Mouse (Mus musculus): ENCODE measurements around the gene Slc7a7. TPM values are rescaled to one million over a fixed set of nuclear protein-coding genes. Genes with fewer than 3 reads are reported as not detected.

Slc7a7 gene
- polyA plus RNA-seq, 1 experiment from 2014 or later = 5.3 TPM

DNA sequence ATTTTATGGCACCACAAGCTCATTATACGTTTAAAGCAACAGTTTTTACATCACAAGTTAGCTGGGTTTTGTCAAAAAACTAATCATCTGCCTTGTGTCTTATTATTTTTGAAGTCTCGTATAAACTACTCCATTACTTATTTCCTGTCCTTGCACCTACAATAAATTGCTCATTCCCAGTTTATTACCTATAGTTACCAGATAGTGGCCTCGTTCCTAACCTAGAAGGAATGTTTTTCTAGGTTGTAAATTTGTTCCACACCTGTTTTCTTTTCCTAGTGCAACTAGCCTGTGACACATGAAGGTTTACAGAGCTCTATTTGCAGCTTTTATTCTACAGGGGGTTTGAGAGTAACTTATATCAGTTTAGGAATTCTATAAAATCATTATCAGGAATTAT, 15.9 kb downstream of the Slc7a7 start:
- H3K4me1 ChIP-seq (replicated peaks) = no peaks in the 10 kb centered on the region
- no peaks in the 10 kb centered on the region for H3K27me3 ChIP-seq
- WGBS = 85% methylated on average over 3 of the region's 3 CpGs
- no peak overlapping the region for H3K9ac ChIP-seq (replicated peaks)
- no peak for ATAC-seq
- H3K4me3 ChIP-seq (replicated peaks) = no peak overlapping the region
- H3K4me2 ChIP-seq (replicated peaks) = no peak overlapping the region
- no peak overlapping the region for H3K27ac ChIP-seq
- no peaks in the 10 kb centered on the region for H3K36me3 ChIP-seq
- H3K9me3 ChIP-seq = no peaks in the 10 kb centered on the region

DNA sequence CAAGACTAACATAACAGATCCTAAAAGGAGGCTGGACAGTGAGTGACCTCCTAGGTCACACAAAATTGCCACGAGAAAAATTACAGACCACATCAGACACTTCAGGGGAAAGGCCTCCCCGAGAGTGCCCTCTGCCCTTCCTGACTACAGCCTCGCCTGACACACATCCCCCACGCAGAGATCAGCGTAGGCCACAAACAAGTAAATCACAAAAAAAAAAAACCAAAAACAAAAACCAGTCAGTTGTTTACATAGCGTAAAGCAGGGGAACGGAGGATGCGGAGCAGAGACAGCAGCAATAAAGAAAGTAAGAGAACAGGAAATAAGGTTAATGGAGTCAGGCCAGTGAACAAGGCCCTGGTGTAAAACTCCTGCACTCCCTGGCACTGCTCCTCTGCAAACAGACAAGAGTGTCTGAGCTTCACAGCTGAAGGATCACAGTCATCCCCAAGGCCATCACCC, 18.6 kb downstream of the Slc7a7 start:
- Histone ChIP-seq H3K4me2 (replicated peaks) (no peak overlapping the region), H3K27me3 (no peaks in the 10 kb centered on the region), H3K4me1 (replicated peaks) (no peaks in the 10 kb centered on the region), H3K4me3 (replicated peaks) (no peak overlapping the region), H3K27ac (no peak overlapping the region), H3K9ac (replicated peaks) (no peak overlapping the region), H3K9me3 (no peaks in the 10 kb centered on the region), H3K36me3 (no peaks in the 10 kb centered on the region)
- no peak for ATAC-seq
- WGBS = 64% methylated on average over 8 of the region's 8 CpGs

DNA sequence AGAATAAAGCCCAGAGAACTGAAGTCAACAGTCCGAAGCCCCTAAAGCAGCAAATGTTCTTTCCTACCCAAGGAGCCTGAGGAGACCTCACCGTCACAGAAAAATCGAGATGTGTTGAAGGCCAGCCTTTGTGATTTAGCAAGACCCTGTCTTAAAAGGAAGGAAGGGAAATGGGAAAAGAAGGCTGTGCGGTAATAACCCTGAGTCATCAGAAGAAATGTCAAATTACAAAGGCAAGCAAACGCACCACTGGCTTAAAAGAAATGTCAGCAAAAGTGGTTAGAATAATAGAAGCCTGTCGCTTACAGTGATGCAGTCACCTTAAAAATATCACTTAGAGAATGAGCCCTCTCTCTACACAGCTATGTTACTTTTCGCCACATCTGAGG, 19.1 kb downstream of the Slc7a7 start:
- H3K27me3 ChIP-seq = no peaks in the 10 kb centered on the region
- no peak overlapping the region for H3K9ac ChIP-seq (replicated peaks)
- WGBS = 82% methylated on average over 7 of the region's 7 CpGs
- no peak for ATAC-seq
- H3K36me3 ChIP-seq = no peaks in the 10 kb centered on the region
- no peak overlapping the region for H3K4me2 ChIP-seq (replicated peaks)
- no peak overlapping the region for H3K4me3 ChIP-seq (replicated peaks)
- no peaks in the 10 kb centered on the region for H3K4me1 ChIP-seq (replicated peaks)
- no peak overlapping the region for H3K27ac ChIP-seq
- no peaks in the 10 kb centered on the region for H3K9me3 ChIP-seq

DNA sequence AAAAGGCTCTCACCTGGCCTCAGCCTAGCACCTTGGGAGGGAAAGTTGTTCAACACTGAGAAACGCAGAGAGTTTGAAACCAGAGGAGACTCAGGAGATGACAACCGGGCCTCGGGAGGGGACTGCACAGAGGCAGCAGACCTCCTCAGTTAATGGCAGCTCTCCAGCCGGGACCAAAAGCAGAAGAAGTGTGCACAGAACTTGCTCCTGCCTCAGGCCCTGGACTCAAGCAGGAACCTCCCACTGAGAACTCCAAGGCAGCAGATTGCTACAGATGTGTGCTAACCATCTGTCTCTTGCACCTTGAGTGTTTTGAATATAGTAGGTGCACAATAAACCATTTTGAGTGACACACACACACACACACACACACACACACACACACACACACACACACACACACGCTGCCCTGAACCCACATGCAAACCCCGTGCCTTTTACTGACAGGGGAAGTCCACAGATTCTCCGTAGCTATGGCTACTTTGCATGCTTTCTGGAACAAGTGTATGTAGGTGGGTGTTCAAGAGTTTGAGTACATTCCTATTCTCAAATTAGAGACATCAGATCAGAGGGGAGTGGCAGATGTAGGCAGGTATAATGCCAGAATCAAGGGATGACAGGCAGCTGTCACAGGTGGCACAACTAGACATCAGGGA, 19.6 kb downstream of the Slc7a7 start:
- Histone ChIP-seq H3K9ac (replicated peaks) (no peak overlapping the region), H3K4me2 (replicated peaks) (no peak overlapping the region), H3K27ac (no peak overlapping the region), H3K4me1 (replicated peaks) (no peaks in the 10 kb centered on the region), H3K4me3 (replicated peaks) (no peak overlapping the region), H3K27me3 (no peaks in the 10 kb centered on the region), H3K36me3 (no peaks in the 10 kb centered on the region), H3K9me3 (no peaks in the 10 kb centered on the region)
- 91% methylated on average over 7 of the region's 7 CpGs for WGBS
- ATAC-seq = no peak

DNA sequence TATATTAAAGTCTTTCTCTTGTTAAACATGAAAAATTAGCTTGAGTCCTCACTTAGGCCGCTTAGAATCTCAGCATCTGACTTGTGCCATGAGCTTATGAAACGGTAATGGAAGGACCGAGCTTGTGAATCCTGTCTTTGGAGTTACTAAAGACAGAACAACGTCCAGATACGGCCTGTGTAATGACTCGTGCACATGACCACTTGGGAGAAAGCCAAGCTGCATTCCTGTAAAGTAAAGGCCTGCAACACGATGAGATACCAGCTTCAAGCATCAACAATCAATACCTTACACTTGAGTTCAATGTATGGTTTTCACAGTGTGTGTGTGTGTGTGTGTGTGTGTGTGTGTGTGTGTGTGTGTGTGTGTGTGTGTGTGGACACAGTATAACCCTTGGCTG, 20.9 kb downstream of the Slc7a7 start:
- Histone ChIP-seq H3K4me2 (replicated peaks) (no peak overlapping the region), H3K4me3 (replicated peaks) (no peak overlapping the region), H3K36me3 (no peaks in the 10 kb centered on the region), H3K27ac (no peak overlapping the region), H3K9ac (replicated peaks) (no peak overlapping the region), H3K27me3 (no peaks in the 10 kb centered on the region), H3K4me1 (replicated peaks) (no peaks in the 10 kb centered on the region), H3K9me3 (no peaks in the 10 kb centered on the region)
- no peak for ATAC-seq
- 94% methylated on average over 7 of the region's 7 CpGs for WGBS

DNA sequence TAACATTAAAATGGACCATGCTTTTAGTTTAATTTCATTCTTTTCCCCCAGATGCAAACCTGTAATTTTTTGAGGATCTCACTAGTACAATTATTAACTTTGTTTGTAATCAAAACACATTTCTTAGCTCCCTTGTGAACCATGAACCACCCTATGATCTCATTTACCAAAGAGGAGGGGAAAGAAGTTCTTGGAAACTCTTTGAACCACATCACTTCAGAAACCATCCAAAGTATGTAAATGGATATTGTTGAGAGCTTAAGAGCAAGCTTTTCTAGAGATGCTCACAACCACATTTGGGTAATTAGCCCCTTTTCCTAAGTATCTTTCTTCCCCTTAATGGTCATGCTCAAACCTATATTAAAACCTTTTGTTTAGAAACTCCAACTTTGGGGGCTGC, 23.3 kb downstream of the Slc7a7 start:
- Histone ChIP-seq H3K9me3 (no peaks in the 10 kb centered on the region), H3K4me1 (replicated peaks) (no peaks in the 10 kb centered on the region), H3K27me3 (no peaks in the 10 kb centered on the region), H3K4me3 (replicated peaks) (no peak overlapping the region), H3K27ac (no peak overlapping the region), H3K4me2 (replicated peaks) (no peak overlapping the region), H3K9ac (replicated peaks) (no peak overlapping the region), H3K36me3 (no peaks in the 10 kb centered on the region)
- ATAC-seq = no peak

GRCm38 (mm10) chr14:54393794-54394193, 23.8 kb downstream of the Slc7a7 start:
- no peak for ATAC-seq
- Histone ChIP-seq H3K27me3 (no peaks in the 10 kb centered on the region), H3K36me3 (no peaks in the 10 kb centered on the region), H3K4me2 (replicated peaks) (no peak overlapping the region), H3K4me1 (replicated peaks) (no peaks in the 10 kb centered on the region), H3K9me3 (no peaks in the 10 kb centered on the region), H3K27ac (no peak overlapping the region), H3K9ac (replicated peaks) (no peak overlapping the region), H3K4me3 (replicated peaks) (no peak overlapping the region)
- WGBS = 81% methylated on average over 3 of the region's 3 CpGs

GRCm38 (mm10) chr14:54390843-54391242, 26.7 kb downstream of the Slc7a7 start:
- no peak for ATAC-seq
- no peak overlapping the region for H3K4me2 ChIP-seq (replicated peaks)
- H3K4me3 ChIP-seq (replicated peaks) = no peak overlapping the region
- no peak overlapping the region for H3K27ac ChIP-seq
- no peaks in the 10 kb centered on the region for H3K27me3 ChIP-seq
- H3K4me1 ChIP-seq (replicated peaks) = no peaks in the 10 kb centered on the region
- H3K9ac ChIP-seq (replicated peaks) = no peak overlapping the region
- H3K36me3 ChIP-seq = no peaks in the 10 kb centered on the region
- H3K9me3 ChIP-seq = no peaks in the 10 kb centered on the region
- 76% methylated on average over 6 of the region's 6 CpGs for WGBS

DNA sequence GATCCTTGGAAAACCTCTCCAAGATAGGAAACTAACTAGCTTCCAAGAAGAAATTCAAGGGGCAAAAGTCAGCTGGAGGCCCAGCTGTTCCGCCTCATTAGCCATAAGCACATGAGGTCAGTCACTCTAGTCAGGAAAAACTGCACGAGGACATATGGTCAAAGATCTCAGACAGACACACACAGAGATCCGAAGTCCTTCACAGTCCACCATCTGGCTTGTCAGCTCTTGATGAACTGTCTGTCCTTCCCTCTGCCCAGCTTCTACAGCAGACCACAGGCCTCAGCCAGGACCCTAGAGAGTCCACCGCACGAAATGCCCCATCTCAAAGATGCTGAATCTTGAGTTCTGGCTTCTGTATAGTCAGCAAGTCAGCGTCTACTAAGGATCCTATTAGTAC, 30.0 kb downstream of the Slc7a7 start:
- no peak for ATAC-seq
- no peaks in the 10 kb centered on the region for H3K36me3 ChIP-seq
- H3K4me3 ChIP-seq (replicated peaks) = no peak overlapping the region
- 84% methylated on average over 6 of the region's 6 CpGs for WGBS
- H3K27ac ChIP-seq = no peak overlapping the region
- no peaks in the 10 kb centered on the region for H3K9me3 ChIP-seq
- H3K9ac ChIP-seq (replicated peaks) = no peak overlapping the region
- no peaks in the 10 kb centered on the region for H3K4me1 ChIP-seq (replicated peaks)
- H3K4me2 ChIP-seq (replicated peaks) = no peak overlapping the region
- no peaks in the 10 kb centered on the region for H3K27me3 ChIP-seq

- WGBS = 91% methylated on average over 7 of the region's 7 CpGs
Measured at GRCm38 (mm10) chr14:54385968-54386618, 31.5 kb downstream of the Slc7a7 start.

DNA sequence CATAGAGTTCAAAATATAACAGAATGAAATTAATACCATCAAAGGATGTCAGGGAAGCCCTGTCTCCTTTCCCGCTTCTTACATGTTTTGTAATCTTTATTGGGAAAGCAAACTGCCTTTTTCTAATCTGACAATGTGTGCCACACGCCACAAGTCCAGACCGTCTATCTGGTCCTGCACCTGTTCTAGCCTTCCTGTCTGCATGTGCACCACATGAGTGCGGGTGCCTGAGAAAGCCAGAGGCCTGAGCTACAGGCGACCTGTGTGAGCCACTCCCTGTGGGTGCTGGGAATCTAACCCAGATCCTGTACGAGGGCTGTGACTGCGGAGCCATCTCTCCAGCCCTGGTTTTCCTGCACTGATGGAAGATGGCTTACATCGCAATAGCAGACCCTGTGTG, 33.2 kb downstream of the Slc7a7 start:
- no peak overlapping the region for H3K27ac ChIP-seq
- no peaks in the 10 kb centered on the region for H3K27me3 ChIP-seq
- H3K4me3 ChIP-seq (replicated peaks) = no peak overlapping the region
- no peaks in the 10 kb centered on the region for H3K36me3 ChIP-seq
- H3K9ac ChIP-seq (replicated peaks) = no peak overlapping the region
- no peak for ATAC-seq
- no peaks in the 10 kb centered on the region for H3K9me3 ChIP-seq
- no peak overlapping the region for H3K4me2 ChIP-seq (replicated peaks)
- H3K4me1 ChIP-seq (replicated peaks) = no peaks in the 10 kb centered on the region
- 96% methylated on average over 8 of the region's 8 CpGs for WGBS

More at GRCm38 (mm10) chr14:54385968-54386618, 31.5 kb downstream of the Slc7a7 start:
- Histone ChIP-seq H3K4me3 (replicated peaks) (no peak overlapping the region), H3K4me1 (replicated peaks) (no peaks in the 10 kb centered on the region), H3K36me3 (no peaks in the 10 kb centered on the region), H3K9ac (replicated peaks) (no peak overlapping the region), H3K27me3 (no peaks in the 10 kb centered on the region), H3K9me3 (no peaks in the 10 kb centered on the region), H3K4me2 (replicated peaks) (no peak overlapping the region), H3K27ac (no peak overlapping the region)
- no peak for ATAC-seq

DNA sequence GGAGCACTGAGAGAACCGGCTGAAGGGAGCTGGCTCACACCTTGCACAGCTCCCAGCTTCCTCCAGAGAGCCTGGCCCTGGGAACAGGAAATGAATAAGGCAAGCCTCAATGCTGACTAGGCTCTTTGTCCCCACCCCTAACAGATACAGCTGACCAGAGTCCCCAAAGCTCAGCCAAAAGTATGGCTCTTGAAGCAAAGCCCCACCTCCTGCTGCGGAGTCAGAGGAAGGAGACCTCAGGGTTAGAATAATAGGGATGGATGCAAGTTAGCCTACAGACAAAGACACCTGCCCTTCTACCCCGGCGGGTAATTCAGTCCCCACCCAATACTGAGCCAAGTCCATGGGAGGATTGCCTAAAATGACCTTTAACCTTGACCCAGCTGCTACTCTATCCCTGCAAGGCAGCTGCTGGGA, 34.2 kb downstream of the Slc7a7 start:
- H3K9me3 ChIP-seq = no peaks in the 10 kb centered on the region
- no peak overlapping the region for H3K27ac ChIP-seq
- H3K4me3 ChIP-seq (replicated peaks) = no peak overlapping the region
- H3K27me3 ChIP-seq = no peaks in the 10 kb centered on the region
- ATAC-seq = no peak
- no peaks in the 10 kb centered on the region for H3K36me3 ChIP-seq
- no peak overlapping the region for H3K9ac ChIP-seq (replicated peaks)
- H3K4me1 ChIP-seq (replicated peaks) = no peaks in the 10 kb centered on the region
- no peak overlapping the region for H3K4me2 ChIP-seq (replicated peaks)
- WGBS = 68% methylated on average over 4 of the region's 4 CpGs

DNA sequence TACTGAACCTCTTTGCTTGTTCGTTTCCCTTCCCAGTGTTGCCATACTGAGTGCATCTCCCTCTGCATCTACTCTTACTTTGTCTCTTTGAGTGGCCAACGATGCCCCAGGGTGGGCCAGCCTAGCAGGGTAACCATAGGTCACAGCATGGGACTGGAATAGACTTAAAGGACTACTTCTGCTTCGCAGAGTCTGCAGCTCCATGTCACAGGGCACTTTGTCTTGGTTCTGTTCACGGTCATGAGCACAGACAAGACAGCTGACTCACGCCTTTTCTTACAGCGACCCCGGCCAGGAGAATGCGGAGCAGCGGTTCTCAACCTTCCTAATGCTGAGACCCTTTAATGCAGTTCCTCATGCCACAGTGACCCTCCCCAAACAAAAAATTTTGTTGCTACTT, 34.9 kb downstream of the Slc7a7 start:
- Histone ChIP-seq H3K27ac (no peak overlapping the region), H3K4me1 (replicated peaks) (no peaks in the 10 kb centered on the region), H3K4me2 (replicated peaks) (no peak overlapping the region), H3K36me3 (no peaks in the 10 kb centered on the region), H3K9ac (replicated peaks) (no peak overlapping the region), H3K9me3 (no peaks in the 10 kb centered on the region), H3K27me3 (no peaks in the 10 kb centered on the region), H3K4me3 (replicated peaks) (no peak overlapping the region)
- WGBS = 57% methylated on average over 9 of the region's 9 CpGs
- ATAC-seq = no peak

Measured in midbrain, embryonic 13.5 days (tissue).